Mouse (Mus musculus) liver, adult 2 months (tissue): ENCODE results near the gene Kansl1.

Experiments used
- CTCF ChIP-seq: fragments of 200-500 bp; IDR thresholded peaks from 2 replicates; pipeline ENCODE4 v1.5.1; 2011; ENCODE audit warnings: low read depth, low read length, control low read depth
- POLR2A ChIP-seq: fragments of 200-500 bp; IDR thresholded peaks from 2 replicates; pipeline ENCODE4 v1.6.1; 2011; ENCODE audit warnings: low read length, control low read depth; ENCODE audit not compliant: insufficient read depth; ENCODE audit errors: extremely low read depth

GRCm38 (mm10) chr11:104307136-104307535 lies 161.5 kb downstream of the Kansl1 start:
- TF ChIP-seq POLR2A (no peak), CTCF (no peak)
